Mouse (Mus musculus) embryonic facial prominence, embryonic 10.5 days (tissue): ENCODE measurements around the gene Aes. TPM values are rescaled to one million over a fixed set of nuclear protein-coding genes. Genes with fewer than 3 reads are reported as not detected.

Experiments used
- DNase-seq: peaks from one replicate; pipeline ENCODE4 v3.0.0-alpha.2; 2017; ENCODE audit warnings: low spot score
- H3K27ac ChIP-seq: fragments of 300-500 bp; sonication (generic); replicated peaks from 2 replicates; pipeline ENCODE4 v1.5.1; 2016; ENCODE audit warnings: mild to moderate bottlenecking
- H3K27me3 ChIP-seq: fragments of 300-500 bp; sonication (generic); replicated peaks from 2 replicates; pipeline ENCODE4 v1.6.1; 2016; ENCODE audit warnings: low read depth, mild to moderate bottlenecking; ENCODE audit not compliant: poor library complexity, severe bottlenecking
- H3K36me3 ChIP-seq: fragments of 300-500 bp; sonication (generic); replicated peaks from 2 replicates; pipeline ENCODE4 v1.6.1; 2016; ENCODE audit warnings: mild to moderate bottlenecking, moderate library complexity
- H3K4me1 ChIP-seq: fragments of 300-500 bp; sonication (generic); 2 replicates; pipeline ENCODE4 v1.6.1; 2016
- H3K4me3 ChIP-seq: fragments of 300-500 bp; sonication (generic); 2 replicates; pipeline ENCODE4 v1.5.1; 2016; ENCODE audit warnings: mild to moderate bottlenecking, moderate library complexity
- H3K9me3 ChIP-seq: fragments of 300-500 bp; sonication (generic); 2 replicates; pipeline ENCODE4 v1.6.1; 2016; ENCODE audit warnings: mild to moderate bottlenecking
- WGBS: fragments of 180-500 bp; shearing (Covaris S2); methylation state at CpG from one replicate; pipeline ENCODE4 v1.1.7; 2016; 5-methylcytosine and 5-hydroxymethylcytosine counted together
- polyA plus RNA-seq: library from polyadenylated mRNA; unstranded; fragments of >200 nt; fragmentation: Nextera tagmentation; extraction: Ambion mirVana; gene quantifications from 2 replicates; pipeline ENCODE4 v1.2.1, GENCODE M21; 2016

Gene Aes
- polyA plus RNA-seq, 1 experiment from 2014 or later: 347 TPM

DNA sequence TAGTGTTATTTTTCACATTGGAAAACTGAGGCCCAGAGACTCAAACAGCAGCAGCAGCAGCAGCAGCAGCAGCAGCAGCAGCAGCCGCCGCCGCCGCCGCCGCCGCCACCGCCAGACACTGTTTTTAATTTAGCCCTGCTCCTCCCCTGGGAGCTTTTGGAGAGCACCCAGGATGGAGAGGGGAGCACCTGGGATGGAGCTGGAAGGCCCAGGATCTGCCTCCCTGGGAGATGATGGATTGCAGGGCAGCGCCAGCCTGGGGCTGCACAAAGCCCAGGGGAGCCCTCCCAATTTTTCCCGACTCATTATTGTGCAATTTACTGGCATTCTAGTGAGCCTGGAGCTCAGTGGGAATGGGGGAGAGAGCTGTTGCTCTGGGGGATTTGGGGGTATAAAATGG lies 37.3 kb downstream of the Aes start:
- H3K36me3 ChIP-seq: no peaks in the 10 kb centered on the region
- peak; percentile 49 for DNase-seq
- H3K27ac ChIP-seq: peak overlapping the region; percentile 78
- H3K4me3 ChIP-seq: peak overlapping the region; percentile 47
- H3K4me1 ChIP-seq: peaks cover 65% of the 10 kb centered on the region
- 3% methylated on average over 10 of the region's 10 CpGs for WGBS
- H3K27me3 ChIP-seq: peaks cover 89% of the 10 kb centered on the region
- no peaks in the 10 kb centered on the region for H3K9me3 ChIP-seq

GRCm38 (mm10) chr10:81597137-81597950 lies 38.1 kb downstream of the Aes start:
- Histone ChIP-seq H3K27ac (peak overlapping the region; percentile 78), H3K36me3 (no peaks in the 10 kb centered on the region), H3K4me3 (peak overlapping the region; percentile 47), H3K4me1 (peaks cover 72% of the 10 kb centered on the region), H3K27me3 (peaks cover 89% of the 10 kb centered on the region), H3K9me3 (no peaks in the 10 kb centered on the region)
- DNase-seq: peak; percentile 59
- WGBS: 7% methylated on average over 12 of the region's 12 CpGs

GRCm38 (mm10) chr10:81598342-81598741 lies 39.1 kb downstream of the Aes start:
- Histone ChIP-seq H3K27me3 (peaks cover 83% of the 10 kb centered on the region), H3K4me1 (peaks cover 80% of the 10 kb centered on the region), H3K36me3 (no peaks in the 10 kb centered on the region), H3K4me3 (no peak overlapping the region), H3K9me3 (no peaks in the 10 kb centered on the region), H3K27ac (no peak overlapping the region)
- DNase-seq: no peak
- WGBS: 29% methylated on average over 3 of the region's 3 CpGs

DNA sequence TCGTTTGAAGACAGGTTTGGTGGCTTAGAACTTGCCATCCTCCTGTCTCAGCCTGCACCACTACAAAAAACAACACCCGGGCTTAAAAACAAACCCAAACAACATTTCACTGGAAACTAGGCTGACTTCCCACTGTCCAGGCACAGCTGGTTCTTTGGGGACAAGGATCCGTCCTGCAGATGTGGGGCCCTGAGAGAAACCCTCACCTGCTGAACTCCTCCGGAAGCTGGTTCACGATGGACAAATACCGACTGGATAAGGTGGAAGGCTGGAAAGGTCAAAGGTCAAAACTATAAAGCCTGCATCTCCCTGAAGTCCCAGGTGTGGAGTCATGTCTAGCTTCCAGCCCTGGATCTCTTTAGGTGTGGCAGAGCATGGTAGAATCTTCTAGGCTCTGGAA lies 39.6 kb downstream of the Aes start:
- no peak overlapping the region for H3K27ac ChIP-seq
- H3K4me1 ChIP-seq: peaks cover 80% of the 10 kb centered on the region
- no peaks in the 10 kb centered on the region for H3K36me3 ChIP-seq
- no peak for DNase-seq
- H3K4me3 ChIP-seq: no peak overlapping the region
- 44% methylated on average over 6 of the region's 6 CpGs for WGBS
- H3K27me3 ChIP-seq: peaks cover 77% of the 10 kb centered on the region
- no peaks in the 10 kb centered on the region for H3K9me3 ChIP-seq

- H3K36me3 ChIP-seq: no peaks in the 10 kb centered on the region
- H3K4me3 ChIP-seq: no peak overlapping the region
- 67% methylated on average over 5 of the region's 5 CpGs for WGBS
- H3K27me3 ChIP-seq: peaks cover 70% of the 10 kb centered on the region
- DNase-seq: no peak
- H3K9me3 ChIP-seq: no peaks in the 10 kb centered on the region
- H3K27ac ChIP-seq: no peak overlapping the region
- peaks cover 80% of the 10 kb centered on the region for H3K4me1 ChIP-seq
These were observed 40.3 kb downstream of the Aes start for GRCm38 (mm10) chr10:81599630-81600029.

GRCm38 (mm10) chr10:81600096-81600495 lies 40.8 kb downstream of the Aes start:
- no peaks in the 10 kb centered on the region for H3K9me3 ChIP-seq
- no peak overlapping the region for H3K27ac ChIP-seq
- H3K4me3 ChIP-seq: no peak overlapping the region; the same call in 1 of the 2 replicates
- peak; percentile 33 for DNase-seq
- H3K27me3 ChIP-seq: peaks cover 65% of the 10 kb centered on the region
- 43% methylated on average over 10 of the region's 10 CpGs for WGBS
- peaks cover 82% of the 10 kb centered on the region for H3K4me1 ChIP-seq
- no peaks in the 10 kb centered on the region for H3K36me3 ChIP-seq

GRCm38 (mm10) chr10:81600738-81601203 lies 41.5 kb downstream of the Aes start, which contains the start of gene Tle6:
Gene Tle6 (minus strand): TSS chr10:81601073.
- Histone ChIP-seq H3K36me3 (no peaks in the 10 kb centered on the region), H3K27ac (peak within 1 kb of the TSS; percentile 75), H3K27me3 (peaks cover 58% of the 10 kb centered on the region), H3K4me3 (peak within 1 kb of the TSS; percentile 46), H3K9me3 (no peaks in the 10 kb centered on the region), H3K4me1 (peaks cover 82% of the 10 kb centered on the region)
- DNase-seq: peak; percentile 100
- under 1% methylated on average over 28 of the region's 28 CpGs for WGBS

DNA sequence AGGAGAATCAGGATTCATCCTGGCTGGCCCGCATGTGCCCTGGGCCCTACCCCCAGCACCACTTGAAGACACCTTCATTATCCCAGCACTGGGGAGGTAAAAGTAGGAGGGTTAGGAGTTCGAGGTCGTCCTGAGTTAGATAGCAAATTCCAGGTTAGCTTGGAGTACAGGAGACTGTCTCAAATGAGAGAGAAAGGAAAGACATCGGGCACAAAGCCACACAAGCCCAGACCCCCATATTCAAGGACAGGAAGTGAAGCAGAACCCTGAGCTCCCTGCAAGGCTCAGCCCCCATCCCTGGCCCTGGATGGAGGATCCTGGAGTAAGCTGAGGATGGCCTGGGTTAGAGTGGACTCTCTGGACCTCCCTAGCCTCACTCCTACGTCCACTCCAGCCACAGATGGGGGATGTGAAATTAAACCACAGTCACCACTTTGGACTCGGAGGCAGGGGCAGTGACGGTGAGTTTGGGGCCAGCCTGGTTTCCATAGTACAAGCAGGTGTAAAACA lies 42.2 kb downstream of the Aes start:
- H3K27me3 ChIP-seq: peaks cover 52% of the 10 kb centered on the region
- DNase-seq: no peak
- H3K36me3 ChIP-seq: no peaks in the 10 kb centered on the region
- peaks cover 78% of the 10 kb centered on the region for H3K4me1 ChIP-seq
- no peaks in the 10 kb centered on the region for H3K9me3 ChIP-seq
- peak overlapping the region; percentile 75 for H3K27ac ChIP-seq
- peak overlapping the region; percentile 46 for H3K4me3 ChIP-seq
- 14% methylated on average over 7 of the region's 7 CpGs for WGBS

- DNase-seq: peak; percentile 55
- 18% methylated on average over 4 of the region's 4 CpGs for WGBS
- peaks cover 71% of the 10 kb centered on the region for H3K4me1 ChIP-seq
- H3K27ac ChIP-seq: no peak overlapping the region
- H3K9me3 ChIP-seq: no peaks in the 10 kb centered on the region
- H3K27me3 ChIP-seq: peaks cover 39% of the 10 kb centered on the region
- peak overlapping the region; percentile 18; the same call in 1 of the 2 replicates for H3K4me3 ChIP-seq
- H3K36me3 ChIP-seq: no peaks in the 10 kb centered on the region
These were observed 43.5 kb downstream of the Aes start for GRCm38 (mm10) chr10:81602741-81603151.

DNA sequence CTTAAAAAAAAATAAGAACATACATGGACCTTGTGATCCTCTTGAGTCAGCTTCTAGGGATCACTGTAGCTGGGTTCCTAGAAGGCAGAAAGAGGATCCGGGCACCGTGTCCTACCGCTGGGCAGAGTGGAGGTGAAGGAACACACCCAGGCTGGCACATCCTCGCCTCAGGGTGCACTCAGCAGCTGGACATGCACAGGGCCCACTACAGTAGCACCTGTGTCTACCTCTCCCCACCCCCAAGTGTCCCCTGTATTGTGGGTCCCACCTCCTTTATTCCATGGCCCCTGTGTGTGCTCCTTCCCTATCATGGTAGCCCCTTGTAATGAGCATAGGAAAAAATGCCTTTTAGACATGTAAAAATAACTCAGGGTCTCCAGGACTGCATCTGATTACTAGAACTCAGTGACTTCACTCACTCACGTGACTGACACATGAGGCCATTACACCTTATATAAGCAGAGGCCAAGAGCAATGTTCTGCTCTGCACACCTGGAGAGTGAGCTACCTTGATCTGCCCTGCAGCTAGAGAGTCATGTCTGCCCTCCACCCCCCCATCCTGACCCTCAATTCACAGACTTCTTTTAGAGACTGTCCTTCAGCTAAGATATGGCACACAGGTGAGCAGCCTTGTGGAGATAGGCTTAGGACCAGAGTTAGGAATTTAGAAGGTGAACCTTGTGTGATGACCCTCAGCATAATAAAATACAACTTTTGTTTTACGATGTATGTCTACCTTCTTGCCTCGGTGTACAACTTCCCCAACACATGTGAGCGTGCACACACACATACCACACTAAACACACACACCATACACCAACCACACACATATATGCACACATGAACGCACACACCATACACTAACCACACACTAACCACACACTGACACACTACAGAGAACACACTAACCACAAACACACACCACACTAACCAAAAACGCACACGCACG lies 45.0 kb downstream of the Aes start:
- Histone ChIP-seq H3K27me3 (peaks cover 23% of the 10 kb centered on the region), H3K9me3 (no peaks in the 10 kb centered on the region), H3K27ac (peak overlapping the region; percentile 81), H3K4me3 (peak overlapping the region; percentile 68), H3K36me3 (peaks cover 6% of the 10 kb centered on the region; the same call in 1 of the 2 replicates), H3K4me1 (peaks cover 58% of the 10 kb centered on the region)
- no peak for DNase-seq
- 82% methylated on average over 12 of the region's 12 CpGs for WGBS

DNA sequence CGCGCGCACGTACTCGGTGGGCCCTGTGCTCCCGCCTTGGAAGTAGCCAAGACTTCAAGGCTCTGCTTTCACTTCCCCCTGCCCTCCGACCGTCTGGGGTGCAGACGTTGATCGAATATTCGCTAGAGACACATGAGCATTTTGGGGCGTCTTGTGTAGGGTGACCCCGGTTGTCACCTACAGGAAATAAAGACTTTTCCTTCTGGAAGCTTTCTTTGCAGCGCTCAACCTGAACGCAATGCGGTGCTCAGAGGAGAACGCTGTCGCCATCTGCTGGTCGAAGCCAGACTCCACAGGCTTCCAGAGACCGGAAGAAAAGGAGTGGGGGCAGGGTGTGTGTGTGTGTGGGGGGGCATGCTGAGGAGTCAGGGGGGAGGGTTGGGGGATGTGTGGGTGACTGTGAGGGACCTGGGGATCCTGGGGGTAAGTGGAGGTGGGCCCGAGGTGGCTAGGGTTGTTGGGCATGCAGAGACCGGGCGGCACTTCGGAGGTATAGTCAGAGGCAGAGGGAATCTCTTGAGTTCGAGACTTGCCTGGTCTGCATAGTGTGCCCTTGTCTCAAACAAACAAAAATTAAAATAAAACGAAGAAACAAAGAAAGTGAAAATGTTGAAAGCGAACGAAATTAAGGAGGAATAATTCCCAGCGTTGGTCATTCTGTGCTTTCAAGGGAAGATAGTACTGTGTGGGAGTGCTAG lies 45.8 kb downstream of the Aes start:
- Histone ChIP-seq H3K36me3 (peaks cover 9% of the 10 kb centered on the region; the same call in 1 of the 2 replicates), H3K27ac (peak overlapping the region; percentile 81), H3K4me3 (peak overlapping the region; percentile 68), H3K27me3 (peaks cover 15% of the 10 kb centered on the region), H3K9me3 (no peaks in the 10 kb centered on the region), H3K4me1 (peaks cover 50% of the 10 kb centered on the region)
- 19% methylated on average over 29 of the region's 29 CpGs for WGBS
- DNase-seq: peak; percentile 88

- Histone ChIP-seq H3K27me3 (peaks cover 15% of the 10 kb centered on the region), H3K4me3 (peak overlapping the region; percentile 68), H3K36me3 (peaks cover 9% of the 10 kb centered on the region; the same call in 1 of the 2 replicates), H3K27ac (peak overlapping the region; percentile 81), H3K9me3 (no peaks in the 10 kb centered on the region), H3K4me1 (peaks cover 45% of the 10 kb centered on the region)
- DNase-seq: no peak
- 6% methylated on average over 14 of the region's 14 CpGs for WGBS
These were observed 46.3 kb downstream of the Aes start for GRCm38 (mm10) chr10:81605666-81605973.
